Mouse (Mus musculus) large intestine, adult 2 months (tissue): ENCODE data around the gene Kazn. TPM values are rescaled to one million over a fixed set of nuclear protein-coding genes. Genes with fewer than 3 reads are reported as not detected.

Experiments
- DNase-seq: peaks from one replicate; pipeline ENCODE4 v3.0.0-alpha.2; 2012; ENCODE audit warnings: low read depth, low spot score
- WGBS: fragments of 180-500 bp; shearing (Covaris S2); methylation state at CpG from one replicate; pipeline ENCODE4 v1.1.7; 2018; 5-methylcytosine and 5-hydroxymethylcytosine counted together
- polyA plus RNA-seq: library from polyadenylated mRNA; depleted of rRNA; stranded (reverse); fragments of >200 nt; gene quantifications from 2 replicates; pipeline ENCODE4 v1.2.3, GENCODE M21; 2012

Kazn gene
- polyA plus RNA-seq, 1 experiment: 7.3 TPM

- 11% methylated on average over 20 of the region's 20 CpGs for WGBS
Measured at GRCm38 (mm10) chr4:142084936-142085563, 154.2 kb downstream of the Kazn start.

GRCm38 (mm10) chr4:142084131-142084899 lies 154.9 kb downstream of the Kazn start, which contains the start of gene Tmem51:
TSS of gene Tmem51 (minus strand) at chr4:142084304.
- under 1% methylated on average over 52 of the region's 52 CpGs for WGBS
- no peak for DNase-seq

More at GRCm38 (mm10) chr4:142084936-142085563, 154.2 kb downstream of the Kazn start:
- DNase-seq: no peak

- no peak for DNase-seq
- WGBS: 1% methylated on average over 27 of the region's 29 CpGs
Measured at GRCm38 (mm10) chr4:142083762-142084130, 155.5 kb downstream of the Kazn start.

GRCm38 (mm10) chr4:142083193-142083592 lies 156.0 kb downstream of the Kazn start:
- DNase-seq: no peak
- 33% methylated on average over 6 of the region's 6 CpGs for WGBS

GRCm38 (mm10) chr4:142082703-142083102 lies 156.5 kb downstream of the Kazn start:
- 43% methylated on average over 4 of the region's 4 CpGs for WGBS
- no peak for DNase-seq

GRCm38 (mm10) chr4:142081631-142082283 lies 157.4 kb downstream of the Kazn start:
- 13% methylated on average over 13 of the region's 13 CpGs for WGBS
- DNase-seq: no peak

GRCm38 (mm10) chr4:142080901-142081630 lies 158.1 kb downstream of the Kazn start:
- no peak for DNase-seq
- WGBS: 24% methylated on average over 18 of the region's 18 CpGs

- DNase-seq: no peak
- WGBS: 42% methylated on average over 4 of the region's 4 CpGs
Measured at GRCm38 (mm10) chr4:142080487-142080767, 158.8 kb downstream of the Kazn start.

- DNase-seq: no peak
- WGBS: 73% methylated on average over 14 of the region's 14 CpGs
Measured at GRCm38 (mm10) chr4:142079629-142080486, 159.3 kb downstream of the Kazn start.

- WGBS: 50% methylated on average over 18 of the region's 18 CpGs
- DNase-seq: no peak
Measured at GRCm38 (mm10) chr4:142077572-142078271, 161.5 kb downstream of the Kazn start.

- no peak for DNase-seq
- WGBS: 15% methylated on average over 1 of the region's 1 CpGs
Measured at GRCm38 (mm10) chr4:142076883-142077282, 162.3 kb downstream of the Kazn start.

- no peak for DNase-seq
- WGBS: 79% methylated on average over 11 of the region's 11 CpGs
Measured at GRCm38 (mm10) chr4:142075931-142076330, 163.3 kb downstream of the Kazn start.

- DNase-seq: no peak
Measured at GRCm38 (mm10) chr4:142074060-142074732, 165.0 kb downstream of the Kazn start.

GRCm38 (mm10) chr4:142071243-142071991 lies 167.8 kb downstream of the Kazn start:
- DNase-seq: no peak
- WGBS: 19% methylated on average over 18 of the region's 18 CpGs

More at GRCm38 (mm10) chr4:142074060-142074732, 165.0 kb downstream of the Kazn start:
- WGBS: 61% methylated on average over 13 of the region's 13 CpGs

- 12% methylated on average over 8 of the region's 8 CpGs for whole genome bisulfite sequencing
Measured at GRCm38 (mm10) chr4:142070840-142071239, 168.4 kb downstream of the Kazn start.

GRCm38 (mm10) chr4:142068899-142069812 lies 170.0 kb downstream of the Kazn start:
- WGBS: 81% methylated on average over 18 of the region's 18 CpGs
- no peak for DNase-seq

More at GRCm38 (mm10) chr4:142070840-142071239, 168.4 kb downstream of the Kazn start:
- no peak for DNase-seq
